Mouse (Mus musculus) kidney, adult 2 months (tissue): Measurements from ENCODE around the gene Ccni.

Experiments
- CTCF ChIP-seq: fragments of 200-500 bp; conservative IDR thresholded peaks from 2 replicates; pipeline ENCODE4 v1.5.1; 2011; ENCODE audit warnings: low read depth, mild to moderate bottlenecking, control low read depth, low read length, moderate library complexity, mixed read lengths; ENCODE audit not compliant: insufficient read depth, insufficient read length
- POLR2A ChIP-seq: fragments of 200-500 bp; IDR thresholded peaks from one replicate; pipeline ENCODE4 v1.6.1; 2011; ENCODE audit warnings: low read depth, low read length, control low read depth

GRCm38 (mm10) chr5:93232838-93233237 is 26.5 kb upstream of the Ccni start:
- TF ChIP-seq CTCF (no peak), POLR2A (no peak)
